Mouse (Mus musculus): Measurements from ENCODE around the gene Disc1. TPM values are rescaled to one million over a fixed set of nuclear protein-coding genes. Genes with fewer than 3 reads are reported as not detected.

Gene Disc1
- total and polyA plus RNA-seq, 3 experiments = 0.75 to 2.2 TPM; not detected in 1

DNA sequence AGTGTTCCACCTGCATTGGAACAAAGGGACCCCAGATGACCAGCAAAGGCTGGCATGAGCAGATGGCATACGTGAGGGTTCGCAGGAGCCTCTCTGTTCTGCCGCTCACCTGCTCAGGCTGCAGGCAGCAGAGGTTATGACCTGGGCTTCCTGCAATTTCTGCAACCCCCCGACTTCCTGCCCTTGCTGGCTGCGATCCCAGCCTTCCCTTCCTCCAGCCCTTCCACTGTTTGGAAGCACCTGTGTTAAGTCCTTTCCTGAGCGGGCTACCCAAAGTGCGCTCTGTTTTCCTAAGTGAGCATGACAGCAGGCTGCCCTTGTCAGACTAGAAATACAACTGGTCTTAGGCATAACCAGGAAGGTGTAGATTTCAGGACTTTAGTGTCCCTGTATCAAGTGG, 16.9 kb upstream of the Disc1 start:
- H3K27ac ChIP-seq (ENCODE audit: control insufficient read depth, low read depth, low read length) = no peak overlapping the region
- H3K9me3 ChIP-seq (replicated peaks; ENCODE audit: insufficient read depth, low read length) = no peaks in the 10 kb centered on the region
- no peaks in the 10 kb centered on the region; the same call in 1 of the 2 replicates for H3K79me2 ChIP-seq (ENCODE audit: control insufficient read depth, insufficient read depth, low read length, poor library complexity)
- H3K4me1 ChIP-seq (ENCODE audit: control insufficient read depth in 1 of 2, insufficient read depth in 2 of 2, low read length in 2 of 2) = no peaks in the 10 kb centered on the region
- DNase-seq (ENCODE audit: low read depth, low spot score) = no peak
- peaks cover 0 to 12% of the 10 kb centered on the region in 2 experiments; a peak in 2 of 4 replicates for H3K36me3 ChIP-seq (ENCODE audit: control insufficient read depth in 1 of 2, insufficient read depth in 2 of 2, low read length in 2 of 2)
- no peaks in the 10 kb centered on the region for H3K27me3 ChIP-seq (ENCODE audit: control insufficient read depth in 1 of 2, insufficient read depth in 2 of 2, low read length in 2 of 2)
- no peak overlapping the region for H3K4me3 ChIP-seq (ENCODE audit: control insufficient read depth in 1 of 2, insufficient read depth in 1 of 2, low read depth in 2 of 2, low read length in 2 of 2)
- no peak overlapping the region for H3K9ac ChIP-seq (ENCODE audit: control insufficient read depth, low read depth, low read length, poor library complexity, severe bottlenecking)
- TF ChIP-seq ZNF384 (IDR thresholded peaks at IDR 0.05; ENCODE audit: low read depth, low read length) (no peak), USF1 (IDR thresholded peaks at IDR 0.05; ENCODE audit: low read depth, low read length) (no peak), MYB (IDR thresholded peaks at IDR 0.05; ENCODE audit: low read depth, low read length) (no peak), RCOR1 (IDR thresholded peaks at IDR 0.05; ENCODE audit: low read depth, low read length) (no peak), TCF12 (IDR thresholded peaks at IDR 0.05; ENCODE audit: low read depth, low read length) (no peak), MAZ (IDR thresholded peaks at IDR 0.05; ENCODE audit: low read depth, low read length) (no peak), ZMIZ1 (IDR thresholded peaks at IDR 0.05; ENCODE audit: low read depth, low read length) (no peak)

DNA sequence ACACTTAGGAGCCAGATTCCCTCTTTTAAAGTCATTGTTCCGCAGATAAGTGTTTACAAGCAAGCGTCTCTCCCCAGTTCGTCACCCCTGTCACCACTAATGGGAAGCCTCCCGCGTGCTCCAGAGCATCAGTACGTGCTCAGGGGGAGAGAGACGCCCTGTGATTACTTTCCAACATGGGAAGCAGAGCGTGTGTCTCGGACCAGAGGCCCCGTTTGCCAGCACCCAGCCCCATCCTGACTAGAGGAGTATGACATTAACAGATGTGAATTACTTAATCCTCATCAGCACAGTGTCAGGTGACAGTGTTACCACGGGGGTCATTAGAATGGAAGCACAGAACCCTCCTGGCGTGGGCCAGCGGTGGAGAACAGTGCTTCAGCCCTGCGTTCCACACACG, 15.3 kb upstream of the Disc1 start:
- Histone ChIP-seq H3K4me1 (ENCODE audit: control insufficient read depth in 1 of 2, insufficient read depth in 2 of 2, low read length in 2 of 2) (no peaks in the 10 kb centered on the region), H3K27me3 (ENCODE audit: control insufficient read depth in 1 of 2, insufficient read depth in 2 of 2, low read length in 2 of 2) (no peaks in the 10 kb centered on the region), H3K9ac (ENCODE audit: control insufficient read depth, low read depth, low read length, poor library complexity, severe bottlenecking) (no peak overlapping the region), H3K36me3 (ENCODE audit: control insufficient read depth in 1 of 2, insufficient read depth in 2 of 2, low read length in 2 of 2) (peaks cover 0 to 10% of the 10 kb centered on the region in 2 experiments; a peak in 1 of 4 replicates), H3K4me3 (ENCODE audit: control insufficient read depth in 1 of 2, insufficient read depth in 1 of 2, low read depth in 2 of 2, low read length in 2 of 2) (no peak overlapping the region), H3K9me3 (replicated peaks; ENCODE audit: insufficient read depth, low read length) (no peaks in the 10 kb centered on the region), H3K79me2 (ENCODE audit: control insufficient read depth, insufficient read depth, low read length, poor library complexity) (no peaks in the 10 kb centered on the region; the same call in 1 of the 2 replicates), H3K27ac (ENCODE audit: control insufficient read depth, low read depth, low read length) (no peak overlapping the region)
- DNase-seq (ENCODE audit: low read depth, low spot score) = no peak
- no peak for TF ChIP-seq POLR2AphosphoS2 (IDR thresholded peaks at IDR 0.05; ENCODE audit: low read length)
- no peak for TF ChIP-seq ZC3H11A (IDR thresholded peaks at IDR 0.05; ENCODE audit: low read depth, low read length)
- TF ChIP-seq CHD2 (IDR thresholded peaks at IDR 0.05; ENCODE audit: low read length) = no peak
- no peak for TF ChIP-seq MYC (IDR thresholded peaks at IDR 0.05; ENCODE audit: low read depth, low read length)
- no peak for TF ChIP-seq MEF2A (IDR thresholded peaks at IDR 0.05; ENCODE audit: extremely low read depth, insufficient replicate concordance, low read depth, low read length, poor library complexity, severe bottlenecking)
- no peak for TF ChIP-seq SIN3A (IDR thresholded peaks at IDR 0.05; ENCODE audit: low read length)
- no peak for TF ChIP-seq RCOR1 (IDR thresholded peaks at IDR 0.05; ENCODE audit: low read depth, low read length)
- TF ChIP-seq MAZ (IDR thresholded peaks at IDR 0.05; ENCODE audit: low read depth, low read length) = no peak
- no peak for TF ChIP-seq ZKSCAN1 (IDR thresholded peaks at IDR 0.05; ENCODE audit: low read depth, low read length)
- no peak for TF ChIP-seq MAX (IDR thresholded peaks at IDR 0.05; ENCODE audit: low read length)
- no peak for TF ChIP-seq MXI1 (IDR thresholded peaks at IDR 0.05; ENCODE audit: low read depth, low read length)
- TF ChIP-seq CTCF (IDR thresholded peaks at IDR 0.05 in 2 of 3, conservative IDR thresholded peaks at IDR 0.05 in 1 of 3; ENCODE audit: control insufficient read depth in 1 of 3, insufficient read depth in 1 of 3, low read depth in 2 of 3, low read length in 3 of 3, poor library complexity in 1 of 3, severe bottlenecking in 1 of 3) = no peak
- no peak for TF ChIP-seq MYB (IDR thresholded peaks at IDR 0.05; ENCODE audit: low read depth, low read length)
- TF ChIP-seq BHLHE40 (IDR thresholded peaks at IDR 0.05; ENCODE audit: borderline replicate concordance, low read depth, low read length) = no peak
- TF ChIP-seq USF1 (IDR thresholded peaks at IDR 0.05; ENCODE audit: low read depth, low read length) = no peak
